Mouse (Mus musculus): ENCODE data around the gene Chst5. TPM values are rescaled to one million over a fixed set of nuclear protein-coding genes. Genes with fewer than 3 reads are reported as not detected.

Chst5 gene
- total and polyA plus RNA-seq, 3 experiments, result 0.05 TPM; not detected in 2

GRCm38 (mm10) chr8:111951317-111951716 is 41.1 kb upstream of the Chst5 start:
- Histone ChIP-seq H3K4me1 (ENCODE audit: insufficient read depth, low read depth, low read length) (no peaks in the 10 kb centered on the region), H3K36me3 (replicated peaks) (peaks cover 81% of the 10 kb centered on the region), H3K9me3 (replicated peaks) (no peaks in the 10 kb centered on the region), H3K27me3 (ENCODE audit: insufficient read depth, low read length) (no peaks in the 10 kb centered on the region), H3K4me3 (ENCODE audit: low read depth, low read length) (no peak overlapping the region)
- ATAC-seq (ENCODE audit: extremely low read depth, insufficient number of reproducible peaks, low FRiP score, poor library complexity, severe bottlenecking), result no peak
- TF ChIP-seq CTCF (IDR thresholded peaks at IDR 0.05; ENCODE audit: low read depth, low read length) (no peak), GATA2 (IDR thresholded peaks at IDR 0.05; ENCODE audit: borderline replicate concordance, low read depth, low read length) (no peak), POLR2AphosphoS5 (IDR thresholded peaks at IDR 0.05; ENCODE audit: insufficient replicate concordance, low read depth, low read length) (no peak), GATA1 (IDR thresholded peaks at IDR 0.05; ENCODE audit: borderline replicate concordance, low read length) (no peak), TAL1 (conservative IDR thresholded peaks at IDR 0.05; ENCODE audit: low read depth, low read length) (no peak)
- no peak for DNase-seq (ENCODE audit: low spot score)

GRCm38 (mm10) chr8:111950846-111951245 is 40.6 kb upstream of the Chst5 start:
- Histone ChIP-seq H3K4me1 (ENCODE audit: insufficient read depth, low read depth, low read length) (no peaks in the 10 kb centered on the region), H3K27me3 (ENCODE audit: insufficient read depth, low read length) (no peaks in the 10 kb centered on the region), H3K36me3 (replicated peaks) (peaks cover 82% of the 10 kb centered on the region), H3K4me3 (ENCODE audit: low read depth, low read length) (no peak overlapping the region), H3K9me3 (replicated peaks) (no peaks in the 10 kb centered on the region)
- DNase-seq (ENCODE audit: low spot score) (no peak), ATAC-seq (ENCODE audit: extremely low read depth, insufficient number of reproducible peaks, low FRiP score, poor library complexity, severe bottlenecking) (no peak)
- TF ChIP-seq TAL1 (conservative IDR thresholded peaks at IDR 0.05; ENCODE audit: low read depth, low read length), result no peak

GRCm38 (mm10) chr8:111947954-111948353 is 37.7 kb upstream of the Chst5 start:
- no peak for DNase-seq (ENCODE audit: low spot score)
- no peaks in the 10 kb centered on the region for H3K27me3 ChIP-seq (ENCODE audit: insufficient read depth, low read length)
- H3K4me1 ChIP-seq (ENCODE audit: insufficient read depth, low read depth, low read length), result no peaks in the 10 kb centered on the region
- TF ChIP-seq GATA2 (IDR thresholded peaks at IDR 0.05; ENCODE audit: borderline replicate concordance, low read depth, low read length) (no peak), POLR2AphosphoS5 (IDR thresholded peaks at IDR 0.05; ENCODE audit: insufficient replicate concordance, low read depth, low read length) (no peak), TAL1 (conservative IDR thresholded peaks at IDR 0.05; ENCODE audit: low read depth, low read length) (no peak), GATA1 (IDR thresholded peaks at IDR 0.05; ENCODE audit: borderline replicate concordance, low read length) (no peak), CTCF (IDR thresholded peaks at IDR 0.05; ENCODE audit: low read depth, low read length) (no peak)
- no peak for ATAC-seq (ENCODE audit: extremely low read depth, insufficient number of reproducible peaks, low FRiP score, poor library complexity, severe bottlenecking)
- H3K4me3 ChIP-seq (ENCODE audit: low read depth, low read length), result no peak overlapping the region
- H3K36me3 ChIP-seq (replicated peaks), result peaks cover 81% of the 10 kb centered on the region
- H3K9me3 ChIP-seq (replicated peaks), result no peaks in the 10 kb centered on the region

- TF ChIP-seq GATA2 (IDR thresholded peaks at IDR 0.05; ENCODE audit: borderline replicate concordance, low read depth, low read length) (no peak), GATA1 (IDR thresholded peaks at IDR 0.05; ENCODE audit: borderline replicate concordance, low read length) (no peak), TAL1 (conservative IDR thresholded peaks at IDR 0.05; ENCODE audit: low read depth, low read length) (no peak), POLR2AphosphoS5 (IDR thresholded peaks at IDR 0.05; ENCODE audit: insufficient replicate concordance, low read depth, low read length) (no peak), CTCF (IDR thresholded peaks at IDR 0.05; ENCODE audit: low read depth, low read length) (no peak)
- DNase-seq (ENCODE audit: low spot score) (no peak), ATAC-seq (ENCODE audit: extremely low read depth, insufficient number of reproducible peaks, low FRiP score, poor library complexity, severe bottlenecking) (no peak)
- H3K4me1 ChIP-seq (ENCODE audit: insufficient read depth, low read depth, low read length), result peaks cover 2% of the 10 kb centered on the region; the same call in 1 of the 2 replicates
- H3K27me3 ChIP-seq (ENCODE audit: insufficient read depth, low read length), result no peaks in the 10 kb centered on the region
- H3K9me3 ChIP-seq (replicated peaks), result no peaks in the 10 kb centered on the region
- peaks cover 83% of the 10 kb centered on the region for H3K36me3 ChIP-seq (replicated peaks)
- H3K4me3 ChIP-seq (ENCODE audit: low read depth, low read length), result no peak overlapping the region
These were observed 36.9 kb upstream of the Chst5 start for GRCm38 (mm10) chr8:111947144-111947543.

- H3K27me3 ChIP-seq (ENCODE audit: insufficient read depth, low read length), result no peaks in the 10 kb centered on the region
- TF ChIP-seq GATA1 (IDR thresholded peaks at IDR 0.05; ENCODE audit: borderline replicate concordance, low read length), result no peak
- TF ChIP-seq TAL1 (conservative IDR thresholded peaks at IDR 0.05; ENCODE audit: low read depth, low read length), result no peak
- no peak for TF ChIP-seq GATA2 (IDR thresholded peaks at IDR 0.05; ENCODE audit: borderline replicate concordance, low read depth, low read length)
- H3K9me3 ChIP-seq (replicated peaks), result no peaks in the 10 kb centered on the region
- H3K36me3 ChIP-seq (replicated peaks), result peaks cover 58% of the 10 kb centered on the region
- DNase-seq (ENCODE audit: low spot score) (no peak), ATAC-seq (ENCODE audit: extremely low read depth, insufficient number of reproducible peaks, low FRiP score, poor library complexity, severe bottlenecking) (no peak)
- H3K4me1 ChIP-seq (ENCODE audit: insufficient read depth, low read depth, low read length), result peaks cover 26% of the 10 kb centered on the region
- no peak overlapping the region for H3K4me3 ChIP-seq (ENCODE audit: low read depth, low read length)
These were observed 33.3 kb upstream of the Chst5 start for GRCm38 (mm10) chr8:111943544-111943943.

GRCm38 (mm10) chr8:111941101-111941454 is 30.8 kb upstream of the Chst5 start:
- TF ChIP-seq CTCF (IDR thresholded peaks at IDR 0.05; ENCODE audit: low read depth, low read length) (no peak), TAL1 (conservative IDR thresholded peaks at IDR 0.05; ENCODE audit: low read depth, low read length) (no peak), GATA1 (IDR thresholded peaks at IDR 0.05; ENCODE audit: borderline replicate concordance, low read length) (no peak), GATA2 (IDR thresholded peaks at IDR 0.05; ENCODE audit: borderline replicate concordance, low read depth, low read length) (no peak), POLR2AphosphoS5 (IDR thresholded peaks at IDR 0.05; ENCODE audit: insufficient replicate concordance, low read depth, low read length) (no peak)
- ATAC-seq (ENCODE audit: extremely low read depth, insufficient number of reproducible peaks, low FRiP score, poor library complexity, severe bottlenecking), result no peak; the same call in 1 of the 2 replicates

More at GRCm38 (mm10) chr8:111941101-111941454, 30.8 kb upstream of the Chst5 start:
- H3K27me3 ChIP-seq (ENCODE audit: insufficient read depth, low read length), result no peaks in the 10 kb centered on the region
- peaks cover 36% of the 10 kb centered on the region for H3K36me3 ChIP-seq (replicated peaks)
- H3K9me3 ChIP-seq (replicated peaks), result no peaks in the 10 kb centered on the region
- peak overlapping the region; percentile 98 for H3K4me3 ChIP-seq (ENCODE audit: low read depth, low read length)
- peak; percentile 59 for DNase-seq (ENCODE audit: low spot score)
- H3K4me1 ChIP-seq (ENCODE audit: insufficient read depth, low read depth, low read length), result peaks cover 36% of the 10 kb centered on the region
